Mouse (Mus musculus) heart, postnatal 14 days (tissue): ENCODE data around the gene Adamts15. TPM values are rescaled to one million over a fixed set of nuclear protein-coding genes. Genes with fewer than 3 reads are reported as not detected.
A peak's percentile ranks its signal among the peaks of the same experiment; 100 is the strongest.

Experiments
- DNase-seq, 2 experiments: peaks; one replicate each; pipeline ENCODE4 v3.0.0; 2021 to 2022
- intact Hi-C: fragments of 180-260 bp; cut with DNase I; formaldehyde crosslinking; loops from one replicate; pipeline ENCODE4 v1.15.1; 2025
- long read RNA-seq, 2 experiments: library from polyadenylated mRNA; stranded (forward); transcript quantifications; one replicate each; pipeline ENCODE4 v2.0.0; 2021
- total RNA-seq, 2 experiments: library from RNA; stranded (reverse); gene quantifications; 2 replicates each; pipeline ENCODE4 v1.2.3; 2021

Gene Adamts15
- total RNA-seq = 10 to 100 TPM; 13.1 to 15.9 TPM
- long read RNA-seq, experiment 1, full-length matches to known transcripts = 2 of 16 reads
- long read RNA-seq, experiment 1, partial matches to known transcripts = 0 of 16 reads
- long read RNA-seq, experiment 1, other reads (novel, unspliced or antisense) = 14 of 16 reads
- long read RNA-seq, experiment 2, full-length matches to known transcripts = 3 of 7 reads
- long read RNA-seq, experiment 2, partial matches to known transcripts = 0 of 7 reads
- long read RNA-seq, experiment 2, other reads (novel, unspliced or antisense) = 4 of 7 reads

DNA sequence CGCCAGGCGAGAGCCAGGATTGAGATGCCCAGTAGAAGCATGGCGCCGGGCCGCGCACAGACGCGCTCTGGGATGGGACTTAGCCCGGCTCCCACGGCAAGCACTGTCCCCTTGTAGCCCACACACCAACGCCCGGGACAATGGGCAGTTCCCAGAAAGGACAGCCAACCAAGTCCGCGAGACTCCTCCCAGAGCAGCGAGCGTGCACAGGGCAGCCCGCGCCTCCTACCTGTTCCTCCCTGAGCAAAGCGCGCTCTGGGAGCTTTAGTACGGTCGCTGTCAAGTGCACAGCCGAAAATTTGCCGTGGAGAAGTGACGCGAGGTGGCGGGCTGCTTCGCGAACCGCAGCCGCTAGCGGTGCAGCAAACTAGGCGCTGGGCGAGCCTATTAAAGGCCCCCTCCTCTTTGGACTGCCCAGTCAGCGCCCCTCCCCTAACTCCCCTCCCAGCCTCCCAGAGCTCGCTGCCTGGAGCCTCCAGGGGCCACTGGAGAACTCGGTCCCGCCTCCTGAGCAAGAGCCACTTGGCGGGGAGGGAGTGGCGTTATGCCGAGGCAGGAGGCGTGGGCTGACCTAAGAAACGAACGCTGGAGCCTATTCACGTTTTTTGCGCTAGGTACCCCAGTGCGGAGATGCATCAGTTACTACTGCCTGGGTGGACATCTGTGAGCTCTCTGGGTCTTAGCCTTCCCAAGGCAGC lies at the start of gene Adamts15:
Gene Adamts15, minus strand, starts transcription at position 256 of the 698 bp plus-strand sequence.
- intact Hi-C loops = loop anchor here (5.0 kb wide), 1 partner anchor 350 kb away; no protein-coding TSS in a partner anchor
- peak; percentile 77 to 80 for DNase-seq

DNA sequence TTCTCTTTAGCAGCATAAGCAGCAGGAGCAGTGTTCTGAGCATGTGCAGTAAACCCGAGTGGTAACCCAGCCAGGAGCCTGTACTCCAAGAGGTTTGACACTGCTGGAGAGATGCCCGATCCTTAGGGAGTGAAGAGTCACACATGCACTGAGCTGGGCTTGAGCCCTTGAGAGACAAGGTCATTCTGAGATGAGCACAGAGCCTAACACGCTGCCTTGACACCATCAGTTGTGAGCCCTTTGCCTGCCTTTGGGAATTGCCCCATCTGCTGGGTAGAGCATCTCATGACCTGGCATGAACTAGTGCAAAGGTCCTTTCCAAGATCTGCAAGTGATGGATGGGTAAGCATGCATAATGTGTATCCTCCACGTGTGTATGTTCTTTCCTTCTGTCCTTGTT lies 49.7 kb upstream of the Adamts15 start:
- intact Hi-C loops = no loop called here

DNA sequence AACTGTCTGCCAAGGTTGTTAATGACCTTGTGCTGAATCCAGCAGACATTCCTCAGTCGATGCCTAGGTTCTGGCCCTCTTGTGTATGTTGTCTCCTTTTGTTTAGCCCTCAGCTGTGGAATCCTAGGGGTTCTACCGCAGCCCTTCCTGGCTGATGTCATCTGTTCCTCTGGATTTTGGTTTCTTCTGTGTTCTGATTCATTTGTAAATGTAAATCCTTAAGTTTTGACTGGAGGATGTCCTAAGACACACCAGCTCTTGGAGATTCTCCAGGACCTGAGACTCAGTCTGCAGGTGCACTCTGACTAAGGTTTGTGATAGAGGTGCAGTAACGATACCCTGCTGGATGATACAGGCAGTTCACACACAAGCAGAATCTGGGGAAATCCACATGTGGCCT lies 47.7 kb upstream of the Adamts15 start:
- intact Hi-C loops = no loop called here
- DNase-seq = no peak

More for the DNA sequence above, 49.7 kb upstream of the Adamts15 start:
- DNase-seq = peak in 1 of 2 experiments; percentile 22

DNA sequence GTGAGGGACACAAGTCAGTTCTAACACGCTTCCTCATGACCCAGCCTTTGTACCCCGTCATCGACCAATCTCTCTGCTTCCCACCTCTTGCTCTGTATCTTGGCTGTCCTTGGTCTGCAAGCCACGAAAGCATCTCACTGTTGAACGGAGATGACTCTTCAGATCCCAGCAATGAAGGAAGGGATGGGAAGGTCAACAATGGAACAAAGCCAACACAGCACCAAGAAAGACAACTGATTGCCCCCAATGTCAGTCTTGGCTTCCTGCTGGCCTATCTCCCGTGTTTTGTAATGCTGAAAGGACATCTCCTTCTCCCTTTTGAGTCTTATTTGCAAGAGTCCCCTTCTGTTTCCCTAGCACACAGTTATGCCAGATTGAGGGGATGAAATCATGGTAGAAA lies 45.9 kb upstream of the Adamts15 start:
- intact Hi-C loops = no loop called here
- DNase-seq = no peak

DNA sequence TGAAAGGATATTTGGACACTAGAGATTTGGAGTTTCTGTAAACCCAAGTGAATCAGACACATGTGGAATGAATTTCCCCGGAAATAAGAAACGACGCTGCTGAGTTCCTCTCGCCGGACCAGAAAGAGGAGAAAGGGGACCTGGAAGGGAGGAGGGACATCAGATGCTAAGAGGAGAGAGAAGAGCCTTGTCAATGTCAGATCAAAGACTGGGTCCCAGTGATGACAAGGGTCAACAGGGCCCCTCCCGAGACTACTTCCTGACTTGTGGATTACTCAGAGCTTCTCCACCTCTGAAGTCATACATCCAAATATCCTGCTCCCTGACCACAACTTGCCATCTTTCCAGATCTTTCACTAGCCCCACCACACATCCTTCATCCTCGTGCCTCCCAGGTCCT lies 44.6 kb upstream of the Adamts15 start:
- DNase-seq = no peak
- intact Hi-C loops = no loop called here

DNA sequence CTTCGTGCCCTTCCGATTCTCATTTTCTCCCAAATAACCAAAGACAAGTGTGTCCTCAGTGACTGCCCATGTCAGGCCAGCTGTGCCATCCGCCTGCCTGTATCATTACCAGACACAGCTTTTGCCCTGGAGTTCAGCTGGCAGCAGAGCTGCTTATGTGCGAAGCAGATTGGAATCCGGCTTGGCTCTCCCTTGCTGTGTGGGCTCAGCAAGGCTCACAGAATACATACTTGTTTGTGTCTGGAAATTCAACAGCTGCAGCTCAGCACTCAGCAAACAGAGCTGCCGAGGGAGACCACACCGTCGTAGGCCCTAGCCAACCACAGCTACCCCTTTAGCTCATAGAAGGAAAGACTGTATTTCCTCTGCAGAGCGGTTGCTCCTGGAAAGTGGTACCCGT lies 42.4 kb upstream of the Adamts15 start:
- peak; percentile 21 to 52 for DNase-seq

DNA sequence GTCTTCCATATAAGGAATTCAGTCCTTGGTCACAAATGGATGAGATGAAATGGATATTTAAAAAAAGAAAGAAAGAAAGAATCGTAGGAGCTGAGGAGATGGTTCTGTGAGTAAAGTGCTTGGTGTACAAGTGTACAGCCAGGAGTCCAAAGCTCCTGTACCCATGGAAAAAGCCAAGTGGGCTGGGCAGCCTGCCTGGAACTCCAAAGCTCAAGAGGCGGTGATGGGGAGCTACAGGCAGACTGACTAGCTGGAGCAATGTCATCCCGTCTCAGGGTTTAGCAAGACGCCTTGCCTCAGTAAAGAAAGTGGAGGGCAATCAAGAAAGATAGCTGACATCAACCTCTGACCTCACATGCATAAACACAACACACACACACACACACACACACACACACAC lies 41.5 kb upstream of the Adamts15 start:
- intact Hi-C loops = no loop called here
- peak; percentile 41 to 51 for DNase-seq

More for the DNA sequence above, 42.4 kb upstream of the Adamts15 start:
- intact Hi-C loops = no loop called here

DNA sequence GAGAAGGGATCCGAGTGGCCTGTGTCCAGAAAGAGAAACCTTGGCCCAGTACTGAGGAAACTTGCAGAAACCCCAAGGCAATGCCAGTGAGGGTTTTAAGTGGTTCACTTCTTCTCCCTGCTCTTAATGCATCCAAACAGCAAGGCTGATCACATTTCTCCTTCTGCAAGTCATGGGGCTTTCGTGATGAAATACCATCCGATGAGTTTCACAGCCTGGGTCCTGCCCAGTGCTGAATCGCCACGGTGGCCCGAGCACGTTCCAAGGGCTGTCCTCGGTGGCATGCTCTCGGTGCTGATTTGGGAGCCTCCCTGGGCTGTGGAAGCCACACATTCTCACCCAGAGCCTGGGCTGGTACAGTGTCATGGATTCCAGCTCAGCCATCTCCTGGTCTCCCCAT lies 33.0 kb upstream of the Adamts15 start:
- intact Hi-C loops = no loop called here
- DNase-seq = no peak

DNA sequence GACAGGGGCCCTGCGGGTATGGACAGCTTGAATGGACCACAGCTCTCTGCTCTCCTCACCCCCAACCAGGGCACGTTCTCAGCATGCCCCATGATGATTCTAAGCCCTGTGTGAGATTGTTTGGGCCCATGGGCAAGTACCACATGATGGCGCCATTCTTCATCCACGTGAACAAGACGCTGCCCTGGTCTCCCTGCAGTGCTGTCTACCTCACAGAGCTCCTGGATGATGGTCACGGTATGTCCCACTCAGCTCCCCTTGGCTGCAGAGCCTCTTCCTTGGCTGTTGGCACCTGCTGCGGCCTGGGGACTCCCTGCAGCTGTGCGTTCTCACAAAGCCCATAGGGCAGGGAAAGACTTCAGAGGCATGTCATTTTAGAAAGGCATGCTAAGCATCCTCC lies 31.0 kb upstream of the Adamts15 start:
- no peak for DNase-seq
- intact Hi-C loops = no loop called here

DNA sequence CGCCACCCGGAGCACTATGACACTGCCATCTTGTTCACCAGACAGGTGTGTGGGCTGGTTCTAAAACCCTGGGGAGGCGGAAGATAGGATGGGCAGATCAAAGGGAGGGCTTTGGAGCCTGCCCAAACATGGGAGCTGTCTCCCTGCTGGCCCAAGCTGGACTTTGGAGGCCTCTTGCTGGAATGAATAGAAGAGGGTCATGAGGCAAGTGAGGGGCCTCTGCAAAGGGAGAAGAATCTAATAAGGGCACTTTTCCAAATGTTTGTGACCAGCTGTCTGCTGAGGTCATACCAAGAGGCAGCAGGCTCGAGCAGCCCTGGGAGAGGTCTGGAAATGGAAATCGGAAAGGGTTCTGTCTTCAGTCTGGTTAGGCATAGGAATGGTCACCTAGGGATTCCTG lies 29.2 kb upstream of the Adamts15 start:
- intact Hi-C loops = no loop called here
- DNase-seq = peak in 1 of 2 experiments; percentile 43

DNA sequence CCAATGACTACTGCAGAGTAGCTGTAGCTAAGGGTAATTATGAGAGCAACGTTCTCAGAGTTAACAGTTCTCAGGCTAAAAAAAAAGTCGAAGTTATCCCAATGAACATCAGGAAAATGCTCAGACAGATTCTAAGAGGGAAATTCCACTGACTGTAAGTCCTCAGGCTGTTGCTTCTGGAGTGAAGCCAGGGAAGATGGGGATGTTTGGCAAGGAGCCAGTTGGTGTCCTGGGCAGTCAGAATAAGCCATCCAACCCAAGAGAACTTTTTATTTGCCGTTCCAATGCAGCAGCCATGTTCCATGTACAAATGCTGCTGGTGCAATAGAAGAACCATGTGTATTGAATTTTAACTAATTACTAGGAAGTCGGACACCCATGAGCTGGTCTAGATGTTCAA lies 28.3 kb upstream of the Adamts15 start:
- DNase-seq = peak in 1 of 2 experiments; percentile 50
- intact Hi-C loops = no loop called here

DNA sequence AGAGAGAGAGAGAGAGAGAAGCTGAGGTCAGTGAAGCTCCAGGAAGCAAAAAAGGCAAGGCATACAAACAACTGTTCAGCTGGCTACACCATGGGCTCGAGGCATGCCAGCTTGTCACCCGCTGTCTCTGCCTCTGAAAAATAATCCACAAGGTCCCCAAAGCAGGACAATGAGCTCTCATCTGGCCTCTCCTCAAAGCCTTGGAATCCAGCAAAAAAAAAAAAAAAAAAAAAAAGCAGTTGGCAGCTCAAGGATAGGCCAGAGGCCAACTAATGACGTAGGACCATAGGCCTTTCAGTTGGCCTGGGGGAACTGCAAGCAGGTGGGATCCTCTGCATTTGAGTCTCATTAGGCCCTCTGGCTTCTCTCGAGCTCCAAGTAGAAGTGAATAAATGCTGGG lies 27.7 kb upstream of the Adamts15 start:
- no peak for DNase-seq
- intact Hi-C loops = no loop called here

DNA sequence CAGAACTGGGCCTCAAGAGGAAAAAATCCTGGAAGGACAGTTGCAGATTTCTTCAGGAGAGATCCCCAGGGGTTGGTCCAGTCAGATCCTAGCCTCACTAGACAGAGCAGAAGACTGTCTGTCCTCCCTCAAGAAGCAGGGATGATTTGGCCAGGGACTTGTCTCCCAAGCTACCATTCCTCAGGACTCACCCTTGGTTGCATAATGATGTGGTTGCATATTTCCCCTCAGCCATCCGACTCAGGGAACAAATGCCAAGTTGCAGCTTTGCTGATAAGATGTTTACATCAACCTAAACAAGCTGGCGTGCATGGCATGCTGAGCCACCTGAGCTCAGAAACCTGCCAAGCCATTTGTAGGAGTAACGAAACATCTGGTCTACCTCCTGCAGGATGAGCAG lies 27.2 kb upstream of the Adamts15 start:
- DNase-seq = no peak
- intact Hi-C loops = no loop called here

DNA sequence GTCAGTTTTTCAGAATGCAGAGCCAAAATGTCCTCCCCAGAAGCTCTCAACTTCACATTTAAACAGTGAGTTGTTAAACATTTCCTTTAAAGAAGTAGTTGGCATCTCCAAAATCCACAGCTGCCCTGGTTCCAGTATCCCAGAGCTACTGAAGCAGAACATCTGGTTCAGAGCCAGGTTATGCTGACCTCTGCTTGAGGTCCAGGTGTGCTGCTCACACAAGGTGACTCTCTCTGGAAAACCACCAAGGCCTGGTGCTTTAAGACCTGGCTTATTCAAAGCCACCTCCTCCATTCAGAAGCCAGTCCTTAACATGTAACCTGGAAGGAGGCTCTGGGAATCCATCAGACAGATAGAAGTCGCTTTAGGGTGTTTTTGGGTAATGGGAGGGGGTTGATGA lies 23.0 kb upstream of the Adamts15 start:
- intact Hi-C loops = no loop called here

DNA sequence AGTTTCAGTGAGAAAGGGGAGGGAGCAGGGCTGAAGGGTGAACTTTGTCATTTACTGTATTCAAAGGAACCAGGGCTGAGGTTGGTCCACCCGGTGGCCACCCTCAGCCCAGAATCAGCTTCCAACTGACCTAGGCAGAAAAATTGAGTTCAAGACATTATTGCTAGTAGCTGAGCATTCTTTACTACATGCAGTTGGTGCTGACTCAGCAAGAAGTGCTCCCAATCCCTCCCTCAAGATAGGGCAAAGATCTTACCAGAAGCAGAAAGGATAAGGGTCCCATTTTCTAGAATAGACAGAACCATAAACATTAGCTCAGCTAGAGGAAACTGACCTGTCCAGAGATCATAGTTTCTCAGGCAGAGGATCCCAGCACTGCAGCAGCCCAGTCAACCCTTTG lies 22.0 kb upstream of the Adamts15 start:
- DNase-seq = no peak
- intact Hi-C loops = no loop called here

More for the DNA sequence above, 23.0 kb upstream of the Adamts15 start:
- no peak for DNase-seq

DNA sequence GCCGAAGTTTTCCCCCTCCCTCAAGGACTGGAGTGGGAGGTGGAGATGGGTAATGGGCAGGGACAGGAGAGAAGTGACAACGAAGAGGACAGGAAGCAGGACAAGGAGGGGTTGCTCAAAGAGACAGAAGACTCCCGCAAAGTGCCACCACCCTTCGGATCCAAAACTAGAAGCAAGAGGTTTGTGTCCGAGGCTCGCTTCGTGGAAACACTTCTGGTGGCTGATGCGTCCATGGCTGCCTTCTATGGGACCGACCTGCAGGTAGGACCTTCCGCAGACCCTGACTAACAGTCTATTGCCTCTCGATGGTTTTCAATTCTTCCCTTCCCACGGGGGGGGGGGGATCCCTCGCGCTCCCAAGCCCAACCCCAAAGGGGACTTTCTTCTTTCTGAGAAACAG lies 21.1 kb upstream of the Adamts15 start:
- intact Hi-C loops = no loop called here
- no peak for DNase-seq

DNA sequence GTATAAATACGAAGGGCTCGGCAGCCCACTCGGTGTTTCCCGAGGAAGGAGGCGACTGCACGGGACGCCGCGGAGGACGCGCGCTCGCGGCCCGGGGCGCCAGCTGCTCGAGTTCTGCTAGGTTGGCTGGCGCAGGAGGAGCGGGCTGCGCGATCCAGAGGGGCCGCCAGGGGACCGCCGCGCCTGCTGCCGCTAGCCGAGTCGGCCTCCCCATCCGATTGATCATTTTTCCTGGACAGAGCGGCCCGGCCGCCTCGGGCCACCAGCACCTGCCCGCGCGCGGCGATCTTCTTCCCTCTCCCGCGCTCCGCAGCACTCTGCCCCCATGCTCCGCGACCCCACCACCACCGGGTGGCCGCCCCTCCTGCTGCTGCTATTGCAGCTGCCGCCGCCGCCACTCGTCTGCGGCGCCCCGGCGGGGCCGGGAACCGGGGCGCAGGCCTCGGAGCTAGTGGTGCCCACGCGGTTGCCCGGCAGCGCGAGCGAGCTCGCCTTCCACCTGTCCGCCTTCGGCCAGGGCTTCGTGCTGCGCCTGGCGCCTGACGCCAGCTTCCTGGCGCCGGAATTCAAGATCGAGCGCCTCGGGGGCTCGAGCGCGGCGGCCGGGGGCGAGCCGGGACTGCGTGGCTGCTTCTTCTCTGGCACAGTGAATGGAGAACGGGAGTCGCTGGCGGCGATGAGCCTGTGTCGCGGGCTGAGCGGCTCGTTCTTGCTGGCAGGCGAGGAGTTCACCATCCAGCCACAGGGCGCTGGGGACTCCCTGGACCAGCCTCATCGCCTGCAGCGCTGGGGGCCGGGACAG lies 20.5 kb upstream of the Adamts15 start, which contains the start of gene Adamts8:
Gene Adamts8, plus strand, starts transcription at position 51 of the 802 bp plus-strand sequence.
- peak; percentile 60 to 66 for DNase-seq
- intact Hi-C loops = loop anchor here (1.0 kb wide), 1 partner anchor 139 kb away; no protein-coding TSS in a partner anchor

DNA sequence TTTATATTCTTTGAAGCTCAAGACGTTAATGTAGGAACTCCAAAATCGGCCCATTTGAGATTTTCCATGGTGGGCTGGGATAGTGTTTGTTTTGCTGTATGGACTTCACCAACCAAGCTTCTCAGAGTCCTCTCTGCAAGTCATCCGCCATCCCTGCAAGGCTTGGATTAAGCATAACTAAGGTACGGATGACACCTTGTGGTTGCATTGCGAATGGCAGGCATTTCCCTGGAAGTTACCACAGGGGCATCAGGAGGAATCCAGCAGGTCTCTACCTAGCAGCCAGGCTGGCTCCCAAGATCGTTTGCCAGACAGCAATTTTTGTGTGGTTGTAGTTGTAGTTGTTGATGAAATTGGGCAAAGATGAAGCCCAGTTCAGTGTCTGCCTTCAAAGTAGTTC lies 18.1 kb upstream of the Adamts15 start:
- DNase-seq = peak; percentile 85 to 92
- intact Hi-C loops = loop anchor here (2.0 kb wide), 1 partner anchor 502 kb away; no protein-coding TSS in a partner anchor

DNA sequence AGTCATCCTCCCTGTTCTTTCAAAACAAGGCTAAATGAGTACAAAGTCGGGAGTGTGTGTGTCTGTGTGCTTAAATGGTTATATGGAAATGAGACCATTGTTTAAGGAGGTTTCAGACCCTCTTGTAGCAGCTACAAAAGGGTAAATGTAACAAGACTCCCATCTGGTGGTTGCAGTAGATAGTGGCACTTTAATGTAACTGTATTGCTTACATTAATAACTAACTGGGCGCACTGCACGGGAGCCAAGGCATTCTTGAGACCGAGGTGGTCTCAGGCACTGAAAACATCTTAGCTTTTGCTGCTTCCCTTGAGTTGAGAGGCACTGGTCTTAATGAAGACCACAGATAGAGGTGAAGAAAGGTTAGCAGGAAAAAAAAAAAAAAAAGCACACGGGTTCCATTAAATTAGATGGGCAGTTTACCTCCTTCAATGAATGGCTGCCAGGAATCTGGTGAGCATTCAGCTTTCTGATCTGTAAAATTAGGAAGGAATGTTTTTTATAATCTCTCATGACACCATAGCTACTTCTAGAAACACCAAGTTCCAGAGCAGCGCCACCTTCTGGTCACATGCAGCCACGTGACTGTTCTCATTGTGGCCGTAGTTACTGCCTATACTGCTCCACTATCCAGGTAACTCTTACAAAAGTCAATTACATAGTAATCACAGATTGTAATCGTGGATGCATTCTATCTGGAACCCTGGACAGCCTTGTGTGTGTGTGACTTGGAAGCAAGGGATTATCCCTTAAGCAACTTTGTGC lies 14.6 kb upstream of the Adamts15 start:
- intact Hi-C loops = loop anchor here (1.0 to 2.0 kb wide), 3 partner anchors 374 to 490 kb away; no protein-coding TSS in a partner anchor
- DNase-seq = peak; percentile 61 to 79

DNA sequence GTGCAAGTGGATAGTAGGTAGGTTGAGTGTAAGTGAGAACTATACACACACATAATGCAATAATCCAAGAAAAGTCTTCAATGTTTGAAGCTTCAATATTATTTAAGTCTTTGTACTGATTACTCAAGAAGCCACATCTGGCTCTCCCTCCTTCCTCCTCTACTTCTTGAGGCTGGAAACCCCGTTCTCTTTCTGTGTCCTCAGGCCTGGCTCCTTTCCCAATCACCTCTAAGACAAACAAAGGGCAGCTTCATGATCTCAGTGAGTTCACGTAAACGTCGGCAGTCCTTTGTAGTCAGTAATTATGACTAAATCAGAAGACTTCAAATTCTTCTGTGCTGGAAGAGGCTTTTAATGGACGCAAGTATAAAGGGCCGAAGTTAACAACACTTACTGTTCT lies 12.6 kb upstream of the Adamts15 start:
- intact Hi-C loops = no loop called here
- no peak for DNase-seq
